Mouse (Mus musculus) liver, postnatal 0 days (tissue): Measurements from ENCODE around the gene Dntt. TPM values are rescaled to one million over a fixed set of nuclear protein-coding genes. Genes with fewer than 3 reads are reported as not detected.
A peak's percentile ranks its signal among the peaks of the same experiment; 100 is the strongest.

Experiments
- ATAC-seq: fragments of 200-750 bp; cut with Nextera tagmentation; 2 replicates; pipeline ENCODE4 v1.8.0; 2017; ENCODE audit warnings: mild to moderate bottlenecking, moderate library complexity
- DNase-seq: peaks from one replicate; pipeline ENCODE4 v3.0.0-alpha.2; 2016
- H3K27ac ChIP-seq: fragments of 300-500 bp; sonication (generic); 2 replicates; pipeline ENCODE4 v1.5.1; 2014; ENCODE audit warnings: antibody characterized with exemption, moderate library complexity, mild to moderate bottlenecking, low read depth
- H3K27me3 ChIP-seq: fragments of 300-500 bp; sonication (generic); 2 replicates; pipeline ENCODE4 v1.6.1; 2014; ENCODE audit warnings: low read length, control low read depth, mixed read lengths; ENCODE audit not compliant: insufficient read depth
- H3K36me3 ChIP-seq: fragments of 300-500 bp; sonication (generic); replicated peaks from 2 replicates; pipeline ENCODE4 v1.6.1; 2014; ENCODE audit warnings: mild to moderate bottlenecking, control low read depth, low read length, moderate library complexity, mixed read lengths; ENCODE audit not compliant: insufficient read depth
- H3K4me1 ChIP-seq: fragments of 300-500 bp; sonication (generic); 2 replicates; pipeline ENCODE4 v1.6.1; 2014; ENCODE audit warnings: antibody characterized with exemption, mild to moderate bottlenecking, control low read depth; ENCODE audit not compliant: insufficient read depth
- H3K4me2 ChIP-seq: fragments of 300-500 bp; sonication (generic); 2 replicates; pipeline ENCODE4 v1.6.1; 2014; ENCODE audit warnings: low read depth, mild to moderate bottlenecking, low read length, moderate library complexity, mixed read lengths
- H3K4me3 ChIP-seq: fragments of 300-500 bp; sonication (generic); 2 replicates; pipeline ENCODE4 v1.5.1; 2014; ENCODE audit warnings: low read depth, low read length
- H3K9ac ChIP-seq: fragments of 300-500 bp; sonication (generic); replicated peaks from 2 replicates; pipeline ENCODE4 v1.6.1; 2014; ENCODE audit warnings: mild to moderate bottlenecking, moderate library complexity
- H3K9me3 ChIP-seq: fragments of 300-500 bp; sonication (generic); 2 replicates; pipeline ENCODE4 v1.6.1; 2016; ENCODE audit warnings: mild to moderate bottlenecking, control low read depth, low read length, mixed read lengths
- CTCF ChIP-seq: sonication (generic); IDR thresholded peaks from 2 replicates; pipeline ENCODE4 v1.5.1; 2016; ENCODE audit warnings: antibody characterized with exemption, low read depth
- EP300 ChIP-seq: IDR thresholded peaks from 2 replicates; pipeline ENCODE4 v1.6.1; 2016; ENCODE audit warnings: antibody characterized with exemption, low read depth, mild to moderate bottlenecking
- WGBS: fragments of 180-500 bp; shearing (Covaris S2); extraction: QIAGEN DNeasy Blood & Tissue Kit; methylation state at CpG from one replicate; pipeline ENCODE4 v1.1.7; 2014; ENCODE audit not compliant: insufficient replicate concordance; 5-methylcytosine and 5-hydroxymethylcytosine counted together
- polyA plus RNA-seq: library from polyadenylated mRNA; unstranded; fragments of >200 nt; fragmentation: Nextera tagmentation; extraction: Ambion mirVana; gene quantifications from 2 replicates; pipeline ENCODE4 v1.2.1, GENCODE M21; 2015

The Dntt gene
- polyA plus RNA-seq: 0.32 and 0.36 TPM in 2 replicates

- no peaks in the 10 kb centered on the region for H3K9me3 ChIP-seq
- H3K27ac ChIP-seq: no peak within 1 kb of the TSS
- no peak within 1 kb of the TSS for H3K4me3 ChIP-seq
- no peak within 1 kb of the TSS for H3K9ac ChIP-seq
- no peaks in the 10 kb centered on the region for H3K4me1 ChIP-seq
- 79% methylated on average over 6 of the region's 6 CpGs for WGBS
- DNase-seq (no peak), ATAC-seq (no peak)
- H3K4me2 ChIP-seq: no peak within 1 kb of the TSS
- H3K27me3 ChIP-seq: no peaks in the 10 kb centered on the region
- TF ChIP-seq EP300 (no peak), CTCF (no peak)
- no peaks in the 10 kb centered on the region for H3K36me3 ChIP-seq
These were observed at the start of gene Dntt for GRCm38 (mm10) chr19:41029219-41029618. Gene Dntt (plus strand): TSS chr19:41029275.

- H3K4me2 ChIP-seq: no peak overlapping the region
- no peak for TF ChIP-seq EP300
- TF ChIP-seq CTCF: no peak
- H3K4me1 ChIP-seq: peaks cover 4% of the 10 kb centered on the region; the same call in 1 of the 2 replicates
- 62% methylated on average over 5 of the region's 5 CpGs for WGBS
- no peaks in the 10 kb centered on the region for H3K36me3 ChIP-seq
- H3K27ac ChIP-seq: no peak overlapping the region
- H3K9ac ChIP-seq: no peak overlapping the region
- ATAC-seq (no peak), DNase-seq (no peak)
- no peak overlapping the region for H3K4me3 ChIP-seq
- no peaks in the 10 kb centered on the region for H3K9me3 ChIP-seq
- H3K27me3 ChIP-seq: no peaks in the 10 kb centered on the region
These were observed 48.4 kb upstream of the Dntt start for GRCm38 (mm10) chr19:40980671-40981070.

- no peaks in the 10 kb centered on the region for H3K27me3 ChIP-seq
- no peak overlapping the region for H3K4me3 ChIP-seq
- no peaks in the 10 kb centered on the region for H3K36me3 ChIP-seq
- no peaks in the 10 kb centered on the region for H3K9me3 ChIP-seq
- no peak overlapping the region for H3K27ac ChIP-seq
- WGBS: 83% methylated on average over 1 of the region's 1 CpGs
- H3K4me2 ChIP-seq: no peak overlapping the region
- TF ChIP-seq EP300 (no peak), CTCF (no peak)
- no peaks in the 10 kb centered on the region for H3K4me1 ChIP-seq
- H3K9ac ChIP-seq: no peak overlapping the region
- no peak for ATAC-seq
- no peak for DNase-seq
These were observed 44.5 kb upstream of the Dntt start for GRCm38 (mm10) chr19:40984536-40984935.

- 62% methylated on average over 5 of the region's 5 CpGs for WGBS
- H3K27ac ChIP-seq: no peak overlapping the region
- H3K4me2 ChIP-seq: no peak overlapping the region
- H3K36me3 ChIP-seq: no peaks in the 10 kb centered on the region
- TF ChIP-seq CTCF (no peak), EP300 (no peak)
- H3K4me1 ChIP-seq: no peaks in the 10 kb centered on the region
- ATAC-seq (no peak), DNase-seq (no peak)
- H3K9ac ChIP-seq: no peak overlapping the region
- H3K27me3 ChIP-seq: no peaks in the 10 kb centered on the region
- no peaks in the 10 kb centered on the region for H3K9me3 ChIP-seq
- H3K4me3 ChIP-seq: no peak overlapping the region
These were observed 40.2 kb upstream of the Dntt start for GRCm38 (mm10) chr19:40988856-40989255.

GRCm38 (mm10) chr19:40989961-40990600, 39.0 kb upstream of the Dntt start:
- 78% methylated on average over 9 of the region's 9 CpGs for WGBS
- no peaks in the 10 kb centered on the region for H3K36me3 ChIP-seq

GRCm38 (mm10) chr19:40990781-40991343, 38.2 kb upstream of the Dntt start:
- DNase-seq (no peak), ATAC-seq (no peak)
- Histone ChIP-seq H3K4me1 (no peaks in the 10 kb centered on the region), H3K9me3 (no peaks in the 10 kb centered on the region), H3K27me3 (no peaks in the 10 kb centered on the region), H3K9ac (no peak overlapping the region), H3K4me2 (peak overlapping the region; percentile 38; the same call in 1 of the 2 replicates), H3K36me3 (no peaks in the 10 kb centered on the region), H3K27ac (no peak overlapping the region), H3K4me3 (no peak overlapping the region)
- no peak for TF ChIP-seq EP300
- TF ChIP-seq CTCF: no peak
- WGBS: 79% methylated on average over 17 of the region's 17 CpGs

More at GRCm38 (mm10) chr19:40989961-40990600, 39.0 kb upstream of the Dntt start:
- H3K27ac ChIP-seq: no peak overlapping the region
- H3K4me1 ChIP-seq: no peaks in the 10 kb centered on the region
- no peak overlapping the region for H3K4me3 ChIP-seq
- TF ChIP-seq EP300: no peak
- no peak for TF ChIP-seq CTCF
- DNase-seq: no peak
- H3K27me3 ChIP-seq: no peaks in the 10 kb centered on the region
- H3K9ac ChIP-seq: no peak overlapping the region
- no peaks in the 10 kb centered on the region for H3K9me3 ChIP-seq
- no peak overlapping the region for H3K4me2 ChIP-seq
- ATAC-seq: no peak
